Mouse (Mus musculus): ENCODE measurements around the gene Cacna1i.

The Cacna1i gene

DNA sequence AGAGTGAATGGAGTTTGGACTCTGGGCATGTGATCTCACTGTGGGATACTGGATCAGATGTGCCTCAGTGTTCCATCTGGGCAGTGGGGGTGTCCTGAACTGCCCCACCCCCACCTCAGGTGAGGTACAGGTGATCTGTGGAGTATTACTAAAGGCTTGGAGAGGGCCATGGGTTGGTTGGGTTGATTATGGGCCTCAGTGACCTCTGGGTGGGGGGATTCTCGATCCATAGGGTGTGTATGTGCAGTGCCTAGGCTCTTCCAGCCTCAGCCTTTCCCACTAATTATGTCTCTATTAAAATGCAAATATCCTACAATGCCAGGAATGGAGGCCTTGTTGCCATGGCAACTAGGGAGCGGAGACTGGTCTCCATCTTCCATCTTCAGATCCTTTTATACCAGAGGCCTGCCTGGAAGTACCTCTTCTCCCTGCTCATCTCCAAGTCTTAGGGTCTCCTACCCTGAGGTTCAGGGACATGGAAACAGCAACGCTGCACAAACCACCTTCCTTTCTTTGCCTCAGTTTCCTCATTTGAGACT lies 15.1 kb upstream of the Cacna1i start:
- DNase-seq (ENCODE audit: low spot score) = no peak

- no peak for DNase-seq (ENCODE audit: low spot score)
Measured at GRCm38 (mm10) chr15:80277107-80277506, 9.9 kb upstream of the Cacna1i start.

GRCm38 (mm10) chr15:80277625-80278024 lies 9.4 kb upstream of the Cacna1i start:
- peak; percentile 76 for DNase-seq (ENCODE audit: low spot score)

GRCm38 (mm10) chr15:80278121-80278759 lies 8.8 kb upstream of the Cacna1i start:
- DNase-seq (ENCODE audit: low spot score) = no peak

- no peak for DNase-seq (ENCODE audit: low spot score)
Measured at GRCm38 (mm10) chr15:80279053-80279452, 8.0 kb upstream of the Cacna1i start.

- DNase-seq (ENCODE audit: low spot score) = no peak
Measured at GRCm38 (mm10) chr15:80280646-80281045, 6.4 kb upstream of the Cacna1i start.

DNA sequence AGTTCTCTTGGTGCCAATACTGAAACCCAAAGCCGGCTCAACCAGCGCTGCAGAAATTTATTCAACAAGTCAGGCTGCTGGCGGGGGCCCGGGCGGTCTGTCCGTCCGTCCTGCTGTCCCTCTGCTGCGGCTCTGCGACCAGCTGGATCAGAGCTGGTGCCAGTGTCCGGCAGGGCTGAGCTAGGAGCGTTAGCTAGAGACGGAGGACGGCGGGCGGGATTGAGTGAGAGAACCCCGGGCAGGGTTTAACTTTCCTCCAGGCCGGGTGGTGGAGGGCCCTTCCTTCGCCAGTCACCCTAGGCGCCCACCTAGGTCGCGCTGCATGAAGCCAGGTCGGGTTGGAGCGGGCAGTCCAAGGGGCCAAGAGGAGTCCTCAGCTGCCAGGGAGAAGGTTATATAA lies 998 bp downstream of the Cacna1i start:
- DNase-seq (ENCODE audit: low spot score) = no peak

- peak; percentile 23 for DNase-seq (ENCODE audit: low spot score)
Measured at GRCm38 (mm10) chr15:80289436-80289835, 2.4 kb downstream of the Cacna1i start.

DNA sequence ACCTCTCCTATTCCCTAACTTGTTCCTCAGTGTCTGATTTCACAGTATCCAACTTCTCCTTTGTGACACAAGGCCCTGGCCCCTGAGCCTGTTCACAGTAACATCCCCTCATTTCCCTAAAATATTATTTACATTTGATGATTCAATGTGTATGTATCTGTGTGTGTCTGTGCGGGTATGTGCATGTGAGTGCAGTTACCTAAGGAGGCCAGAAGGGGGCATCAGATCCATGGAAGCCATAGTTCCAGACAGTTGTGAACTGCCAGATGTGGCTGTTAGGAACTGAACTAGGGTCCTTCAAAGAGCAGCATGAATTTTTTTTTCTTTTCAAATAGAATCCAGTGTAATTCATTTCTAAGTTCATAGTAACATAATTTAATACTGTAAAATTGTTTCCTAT lies 10.1 kb downstream of the Cacna1i start:
- no peak for DNase-seq (ENCODE audit: low spot score)

GRCm38 (mm10) chr15:80303779-80304178 lies 16.7 kb downstream of the Cacna1i start:
- no peak for DNase-seq (ENCODE audit: low spot score)

DNA sequence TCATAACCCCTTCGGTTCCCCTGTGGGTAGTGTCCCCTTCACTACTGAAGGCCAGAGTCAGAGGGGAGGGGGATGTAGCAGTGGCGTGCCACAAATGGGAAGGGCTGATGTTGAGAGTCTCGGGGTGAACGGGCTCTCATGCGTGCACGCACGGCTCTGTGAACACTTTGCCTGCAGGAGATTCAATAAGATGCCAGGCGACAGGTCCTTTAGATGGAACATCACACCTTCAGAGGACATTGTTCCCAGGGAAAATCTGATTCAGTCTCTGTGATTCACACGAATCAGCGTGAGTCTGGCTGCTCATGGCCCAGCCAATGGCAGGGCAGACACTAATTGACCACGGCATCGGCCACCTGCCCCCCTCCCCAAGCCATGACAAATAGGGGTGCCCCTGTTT lies 17.1 kb downstream of the Cacna1i start:
- no peak for DNase-seq (ENCODE audit: low spot score)

- no peak for DNase-seq (ENCODE audit: low spot score)
Measured at GRCm38 (mm10) chr15:80306146-80306545, 19.1 kb downstream of the Cacna1i start.

DNA sequence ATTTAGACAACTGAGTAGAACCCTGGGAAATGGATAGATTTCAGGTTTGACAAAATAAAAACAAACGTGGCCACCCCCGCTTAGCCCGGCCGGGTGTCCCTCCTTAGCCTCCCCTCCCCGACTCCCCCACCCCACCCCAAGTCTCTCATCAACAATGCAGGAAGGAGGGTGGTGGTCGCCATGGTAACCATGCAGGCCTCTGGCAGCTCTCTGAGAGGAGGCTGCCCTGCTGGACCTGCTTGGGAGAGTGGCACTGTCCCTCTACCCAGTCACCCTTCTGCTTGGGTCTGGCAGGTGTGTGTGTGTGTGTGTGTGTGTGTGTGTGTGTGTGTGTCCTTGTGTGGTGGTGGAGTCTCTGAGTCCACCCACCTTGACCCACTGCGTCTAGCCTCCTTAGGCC lies 27.7 kb downstream of the Cacna1i start:
- no peak for DNase-seq (ENCODE audit: low spot score)

DNA sequence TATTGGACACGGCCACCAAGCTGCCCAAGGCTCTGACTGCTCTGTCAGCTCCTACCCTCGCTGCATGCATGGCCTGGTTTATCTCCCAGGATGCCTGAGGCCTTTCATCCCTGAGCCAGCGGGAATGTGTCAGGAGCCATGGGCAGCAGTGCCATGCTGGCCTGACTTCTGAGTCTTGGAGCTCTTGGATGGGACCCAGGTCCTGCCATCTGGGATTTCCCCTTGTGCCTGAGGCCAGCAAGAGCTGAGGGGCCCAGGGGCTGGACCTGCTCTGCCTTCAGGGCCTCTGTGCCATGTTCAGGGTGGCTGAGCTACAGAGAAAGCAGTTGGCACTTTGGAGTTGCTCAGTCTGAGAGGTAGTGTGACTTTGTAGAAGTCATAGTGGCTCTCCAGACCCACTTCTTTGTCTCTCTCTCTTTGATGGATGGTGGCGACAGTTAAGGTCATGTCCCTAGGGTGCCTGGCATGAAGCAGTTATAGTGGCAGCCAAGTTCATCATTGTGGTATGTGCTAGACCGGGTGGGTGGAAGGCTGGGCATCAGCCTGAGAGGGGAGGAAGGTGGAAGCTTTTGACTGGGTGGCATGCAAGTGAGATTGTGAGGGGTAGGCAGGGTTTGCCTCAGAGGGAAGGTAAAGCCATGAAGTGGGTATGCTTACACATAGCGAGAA lies 30.1 kb downstream of the Cacna1i start:
- DNase-seq (ENCODE audit: low spot score) = peak; percentile 15

GRCm38 (mm10) chr15:80317841-80318530 lies 30.9 kb downstream of the Cacna1i start:
- peak; percentile 24 for DNase-seq (ENCODE audit: low spot score)

GRCm38 (mm10) chr15:80318543-80319255 lies 31.7 kb downstream of the Cacna1i start:
- no peak for DNase-seq (ENCODE audit: low spot score)

DNA sequence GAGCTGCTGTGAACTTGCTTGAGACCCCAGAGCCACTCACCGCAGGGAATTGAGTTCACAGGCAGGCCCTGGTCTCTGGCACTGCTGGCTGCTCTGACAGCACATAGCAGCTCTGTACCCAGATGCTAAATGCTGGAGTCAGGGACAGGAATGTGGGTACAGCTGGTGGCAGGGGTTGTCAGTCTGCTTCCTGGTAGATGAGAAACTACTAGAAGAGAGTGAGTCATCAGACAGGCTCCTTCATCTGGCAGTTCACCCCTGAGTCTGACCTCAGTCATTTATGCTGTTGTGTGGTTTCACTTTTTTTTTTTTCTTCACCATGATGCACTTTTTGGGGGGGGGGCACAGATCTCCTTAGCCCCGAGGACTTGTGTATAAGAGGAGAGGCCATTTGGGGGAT lies 32.3 kb downstream of the Cacna1i start:
- DNase-seq (ENCODE audit: low spot score) = no peak

- no peak for DNase-seq (ENCODE audit: low spot score)
Measured at GRCm38 (mm10) chr15:80319921-80320320, 32.9 kb downstream of the Cacna1i start.

GRCm38 (mm10) chr15:80325207-80325606 lies 38.2 kb downstream of the Cacna1i start:
- DNase-seq (ENCODE audit: low spot score) = no peak

DNA sequence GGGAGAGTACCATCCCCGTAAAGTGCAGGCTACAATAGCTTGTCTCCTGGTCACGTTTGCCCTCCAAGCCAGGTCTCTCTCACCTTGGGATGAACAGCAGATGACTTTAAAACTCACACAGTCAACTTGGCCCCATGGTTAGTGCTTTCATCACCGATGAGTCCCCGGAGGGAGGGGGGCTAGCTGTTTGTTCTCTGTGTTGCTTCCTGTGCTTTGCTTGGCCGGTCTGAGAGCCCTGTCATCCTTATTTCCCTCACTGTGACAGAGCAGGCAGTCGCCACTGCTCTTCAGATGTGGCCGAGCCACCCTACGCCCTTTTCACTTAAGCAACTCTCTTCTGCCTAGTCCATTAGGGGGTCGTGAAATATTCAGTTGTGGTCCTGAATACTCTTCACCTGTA lies 38.7 kb downstream of the Cacna1i start:
- DNase-seq (ENCODE audit: low spot score) = no peak

DNA sequence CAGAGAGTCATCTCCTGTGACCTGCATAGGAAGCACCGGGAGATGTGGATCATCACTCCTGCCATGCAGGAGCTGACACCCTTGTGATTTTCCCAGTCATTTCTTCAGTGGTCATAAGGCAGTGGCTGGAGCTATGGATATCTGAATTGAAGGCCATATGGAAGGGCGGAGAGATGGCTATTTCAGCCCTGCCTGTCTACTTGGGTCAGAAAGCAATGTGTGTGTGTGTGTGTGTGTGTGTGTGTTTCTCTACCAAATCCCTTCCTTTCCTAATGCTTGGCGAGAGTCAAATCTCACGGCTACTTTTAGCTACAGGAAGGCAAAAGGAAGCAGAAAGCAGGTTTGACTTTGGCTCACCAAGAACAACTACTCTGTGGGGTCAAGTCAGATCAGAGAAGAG lies 39.9 kb downstream of the Cacna1i start:
- DNase-seq (ENCODE audit: low spot score) = no peak

DNA sequence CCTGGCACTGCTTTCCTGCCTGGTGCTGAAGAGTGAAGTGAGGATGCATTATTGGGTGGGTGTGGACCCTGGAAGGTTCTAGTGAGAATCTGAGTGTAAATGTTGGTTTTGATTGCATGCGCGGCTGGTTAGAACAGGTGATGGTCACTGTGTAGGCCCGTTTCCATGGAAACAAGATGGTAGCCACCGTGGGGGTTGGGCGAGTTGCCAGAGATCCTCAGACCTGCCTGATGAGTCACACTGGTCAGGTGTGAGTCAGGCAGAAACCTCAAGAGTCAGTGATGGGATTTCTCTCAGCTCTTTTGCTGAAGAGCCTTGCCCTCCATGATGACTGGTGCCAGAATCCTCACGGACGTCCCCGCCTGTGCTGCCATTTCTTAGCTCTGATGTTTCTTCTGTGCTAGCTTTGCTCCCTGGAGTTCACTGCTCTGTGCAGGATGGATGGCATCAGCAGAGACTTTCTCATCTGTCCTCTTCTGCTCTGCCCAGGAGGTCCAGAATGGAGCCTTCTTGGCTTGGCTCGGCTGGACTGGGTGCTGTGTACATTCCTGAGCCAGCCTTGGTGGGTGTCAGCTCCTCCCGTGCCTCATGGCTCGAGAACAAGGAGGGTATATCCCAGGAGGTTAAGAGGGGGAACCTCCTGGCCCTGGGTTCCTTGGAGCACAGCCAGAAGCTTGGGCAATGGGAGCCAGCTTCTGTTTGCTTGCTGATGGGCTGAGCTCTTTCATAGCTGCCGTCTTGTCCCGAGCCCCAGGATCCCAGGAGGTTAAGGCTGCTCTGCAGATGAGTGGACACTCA lies 40.9 kb downstream of the Cacna1i start:
- DNase-seq (ENCODE audit: low spot score) = no peak
